Mouse (Mus musculus) yolk sac, embryonic 10.5 days (tissue): ENCODE results near the gene Tmem176a.

ENCODE experiments used
- DNase-seq: peaks from one replicate; pipeline ENCODE4 v3.0.0-alpha.2; 2017; ENCODE audit warnings: low spot score

Tmem176a gene

DNA sequence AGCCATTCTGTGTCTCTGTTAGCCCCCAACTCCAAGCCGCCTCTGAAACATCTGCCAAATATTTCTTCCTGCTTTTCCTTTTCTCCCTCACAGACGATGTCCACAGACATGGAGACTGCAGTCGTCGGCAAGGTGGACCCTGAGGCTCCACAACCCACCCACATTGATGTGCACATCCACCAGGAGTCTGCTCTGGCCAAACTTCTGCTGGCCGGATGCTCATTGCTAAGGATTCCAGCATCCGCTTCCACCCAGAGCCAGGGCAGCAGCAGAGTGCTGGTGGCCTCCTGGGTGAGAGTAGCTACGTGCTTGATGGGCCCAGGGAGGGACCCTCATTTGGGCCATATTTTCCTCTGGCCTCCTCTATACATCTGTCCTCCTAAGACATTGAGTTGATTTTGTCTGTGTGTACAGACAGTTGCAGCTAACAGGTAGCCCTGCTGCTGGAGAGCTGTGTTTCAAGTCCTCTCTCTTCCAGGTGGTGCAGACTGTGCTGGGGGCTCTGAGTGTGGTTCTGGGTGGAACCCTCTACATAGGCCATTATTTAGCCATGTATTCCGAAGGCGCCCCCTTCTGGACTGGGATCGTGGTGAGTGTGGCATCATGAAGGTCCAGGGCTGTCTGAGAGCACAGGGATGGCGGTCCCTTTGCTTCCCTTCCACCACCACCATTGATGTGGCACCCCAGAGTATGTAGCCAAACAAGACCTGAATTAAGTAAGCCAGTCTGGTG is 1.6 kb downstream of the Tmem176a start:
- no peak for DNase-seq

GRCm38 (mm10) chr6:48845086-48845485 is 4.4 kb downstream of the Tmem176a start:
- DNase-seq: no peak

DNA sequence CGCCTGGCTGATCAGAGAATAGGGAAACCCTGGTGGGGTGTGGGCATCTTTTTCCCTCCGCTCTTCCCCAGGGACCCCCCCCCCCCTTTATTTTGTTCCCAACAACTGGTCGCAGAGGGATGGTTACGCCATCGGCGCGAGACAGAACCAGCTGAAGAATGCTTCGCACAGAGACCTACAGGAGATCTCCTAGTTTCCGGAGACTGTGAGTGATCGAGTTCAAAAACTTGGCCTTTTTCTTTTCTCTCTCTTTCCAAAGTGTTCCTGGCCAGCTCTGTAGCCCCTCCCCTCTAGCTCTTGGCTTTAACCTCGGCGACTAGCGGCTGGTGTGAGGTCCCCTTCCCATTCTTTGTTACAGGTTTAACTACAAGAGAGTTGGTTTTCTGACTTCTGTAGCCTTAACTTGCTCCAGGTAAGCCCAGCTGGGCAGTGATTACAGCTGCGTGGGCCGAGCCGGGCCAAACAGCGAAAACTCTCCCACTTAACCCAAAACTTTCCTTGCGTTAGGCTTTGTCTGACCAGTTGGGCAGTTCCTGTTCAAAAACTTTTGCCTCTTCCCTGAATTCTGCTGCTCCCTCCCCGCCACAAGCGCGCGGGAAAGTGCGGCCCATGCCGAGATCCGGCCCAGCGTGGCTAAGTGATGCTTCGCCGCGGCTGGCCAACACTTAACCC is 11.2 kb downstream of the Tmem176a start:
- DNase-seq: peak; percentile 36

DNA sequence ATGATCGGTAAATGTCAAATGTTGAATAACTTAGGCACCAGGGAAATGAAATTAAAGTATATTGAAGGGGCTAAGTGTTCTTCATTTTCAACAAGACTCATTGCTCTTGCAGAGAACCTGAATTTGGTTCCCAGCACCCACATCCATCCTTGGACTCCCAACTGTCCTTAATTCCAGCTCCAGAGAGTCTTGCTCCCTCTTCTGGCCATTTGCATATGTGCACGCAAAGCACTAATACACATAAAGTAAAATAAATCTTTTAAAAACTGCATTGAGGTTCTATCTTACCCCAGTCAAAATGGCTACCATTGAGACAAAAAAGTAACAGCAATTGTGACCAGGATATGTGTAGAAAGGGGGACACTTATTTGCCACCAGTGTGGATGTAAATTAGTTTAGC is 13.4 kb downstream of the Tmem176a start:
- DNase-seq: no peak

DNA sequence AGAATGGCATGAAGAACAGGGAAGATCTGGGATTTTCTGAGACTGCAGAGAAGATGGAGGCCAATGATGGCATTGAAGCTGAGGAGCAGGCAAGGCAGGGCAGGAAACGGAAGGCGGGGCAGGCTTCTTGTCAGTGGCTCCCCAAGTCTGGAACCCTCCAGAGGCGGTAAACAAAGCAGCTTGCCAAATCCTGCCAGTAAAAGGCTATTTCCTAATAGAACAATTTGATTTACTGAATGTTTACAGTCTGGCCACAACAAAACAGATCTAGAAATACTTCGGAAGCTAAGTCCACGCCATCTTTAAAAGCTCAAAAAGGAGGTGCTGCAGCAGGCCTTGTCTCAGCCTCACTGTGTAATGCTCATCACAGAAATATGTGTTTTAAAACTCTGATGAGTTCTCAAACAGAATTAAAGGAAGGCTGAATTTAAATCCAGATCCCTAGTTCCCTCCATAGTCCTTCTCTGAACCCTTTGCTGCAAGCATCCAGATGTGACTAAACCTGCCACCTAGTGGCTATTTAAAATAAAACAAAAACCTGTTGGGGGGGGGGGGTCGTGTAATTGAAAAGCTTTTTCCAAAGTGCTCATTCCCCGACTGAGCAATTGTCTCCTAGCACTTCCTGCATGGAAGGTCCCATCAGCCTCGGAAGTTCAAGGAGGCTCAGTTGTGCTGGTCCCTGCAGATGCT is 17.0 kb downstream of the Tmem176a start:
- DNase-seq: no peak

- DNase-seq: peak; percentile 74
These were observed 19.6 kb downstream of the Tmem176a start for GRCm38 (mm10) chr6:48860130-48860815.

- no peak for DNase-seq
These were observed 20.1 kb downstream of the Tmem176a start for GRCm38 (mm10) chr6:48860851-48861250.

DNA sequence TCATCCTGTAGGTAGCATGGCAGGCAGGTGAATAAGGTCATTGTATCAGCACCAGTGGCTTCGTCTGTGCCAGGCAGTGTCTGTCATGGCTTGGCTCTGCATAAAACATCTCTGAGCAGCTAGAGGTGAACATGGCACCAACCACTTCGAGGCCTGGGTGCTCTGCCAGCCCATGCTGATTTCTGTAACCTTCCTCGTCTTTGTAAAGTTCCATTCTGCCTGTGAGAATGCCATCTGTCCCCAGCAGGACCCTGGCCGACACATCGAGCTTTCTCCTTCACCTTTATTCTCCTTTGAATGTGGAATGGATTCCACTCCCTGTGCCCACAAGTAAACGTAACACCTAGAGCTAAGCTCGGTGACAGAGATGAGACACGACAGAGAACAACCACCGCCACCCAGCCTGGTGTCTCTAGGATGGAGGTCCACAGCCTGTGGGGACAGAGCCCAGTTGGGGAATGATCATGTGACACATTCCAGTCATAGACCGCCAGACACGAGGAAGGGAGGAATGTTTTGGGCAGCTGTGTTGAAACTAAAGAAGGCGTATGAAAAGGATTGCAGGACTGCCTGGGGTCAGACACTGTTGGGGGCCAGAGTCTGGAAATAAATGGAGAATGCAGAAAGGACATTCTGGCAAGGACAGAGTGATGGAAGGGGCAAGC is 21.0 kb downstream of the Tmem176a start:
- DNase-seq: no peak

- DNase-seq: no peak
These were observed 22.1 kb downstream of the Tmem176a start for GRCm38 (mm10) chr6:48862816-48863215.

DNA sequence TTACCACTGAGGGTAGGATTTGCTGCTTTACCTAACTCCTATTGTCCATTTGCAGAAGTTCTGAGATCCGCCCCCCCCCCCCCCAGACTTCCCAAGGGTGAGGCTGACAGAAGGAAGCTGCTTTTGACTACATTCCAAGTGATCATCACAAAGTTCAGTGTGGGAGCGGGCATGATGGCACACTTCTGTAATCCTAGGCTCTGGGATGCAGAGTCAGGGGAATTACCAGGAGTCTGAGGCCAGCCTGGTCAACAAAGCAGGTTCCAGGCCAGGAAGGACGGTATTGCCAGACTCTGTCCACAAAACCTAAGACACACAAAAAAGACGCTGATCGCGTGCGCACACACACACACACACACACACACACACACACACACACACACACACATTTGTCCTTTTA is 22.8 kb downstream of the Tmem176a start:
- DNase-seq: no peak

GRCm38 (mm10) chr6:48864181-48864580 is 23.5 kb downstream of the Tmem176a start:
- DNase-seq: no peak

GRCm38 (mm10) chr6:48864723-48865122 is 24.0 kb downstream of the Tmem176a start:
- DNase-seq: peak; percentile 27

DNA sequence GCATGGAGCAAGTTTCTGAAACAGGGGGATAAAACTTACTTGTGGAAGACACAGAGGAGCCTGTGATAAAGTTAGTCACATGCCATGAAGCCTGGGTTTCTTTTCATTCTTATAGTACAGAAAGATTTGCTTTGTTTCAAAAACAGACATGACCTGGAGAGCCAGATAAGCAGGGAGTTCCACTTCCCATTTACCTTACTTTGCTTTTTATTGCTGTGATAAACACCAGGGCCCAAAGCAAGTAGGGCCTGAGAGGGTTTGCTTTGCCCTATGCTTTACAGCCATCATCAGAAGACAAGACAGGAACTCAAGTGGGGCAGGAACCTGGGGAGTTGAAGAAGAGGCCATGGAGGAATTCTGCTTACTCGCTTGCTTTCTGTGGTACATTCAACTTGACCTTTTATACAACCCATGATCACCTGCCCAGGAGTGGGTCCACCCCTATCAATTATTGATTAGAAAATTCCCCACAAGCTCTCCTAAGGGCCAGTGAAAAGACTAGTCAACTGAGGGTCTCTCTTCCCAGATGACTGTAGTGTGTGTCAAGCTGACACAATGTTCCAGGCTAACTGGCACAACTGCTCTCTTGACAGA is 24.5 kb downstream of the Tmem176a start:
- peak; percentile 17 for DNase-seq

GRCm38 (mm10) chr6:48866355-48866950 is 25.7 kb downstream of the Tmem176a start:
- DNase-seq: peak; percentile 18

GRCm38 (mm10) chr6:48867158-48867557 is 26.4 kb downstream of the Tmem176a start:
- DNase-seq: no peak

DNA sequence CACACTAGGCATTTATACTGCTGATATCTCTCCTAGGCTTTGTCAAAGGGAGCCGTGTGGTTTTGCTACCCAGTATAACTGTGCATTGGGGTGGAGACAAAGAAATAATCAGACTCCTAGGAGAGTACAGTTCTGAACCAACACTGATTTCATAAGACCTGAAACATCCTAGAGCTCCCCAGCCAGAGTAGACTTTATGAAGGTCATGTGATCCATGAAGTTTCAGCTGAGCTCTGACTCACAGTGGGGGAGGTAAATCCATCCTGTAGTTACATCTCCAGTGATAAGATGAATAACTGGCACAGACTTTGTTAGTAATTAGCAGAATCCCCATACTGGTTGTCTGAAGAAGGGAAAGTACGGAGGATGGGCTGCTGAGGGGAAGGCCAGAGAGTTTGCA is 29.1 kb downstream of the Tmem176a start:
- no peak for DNase-seq

DNA sequence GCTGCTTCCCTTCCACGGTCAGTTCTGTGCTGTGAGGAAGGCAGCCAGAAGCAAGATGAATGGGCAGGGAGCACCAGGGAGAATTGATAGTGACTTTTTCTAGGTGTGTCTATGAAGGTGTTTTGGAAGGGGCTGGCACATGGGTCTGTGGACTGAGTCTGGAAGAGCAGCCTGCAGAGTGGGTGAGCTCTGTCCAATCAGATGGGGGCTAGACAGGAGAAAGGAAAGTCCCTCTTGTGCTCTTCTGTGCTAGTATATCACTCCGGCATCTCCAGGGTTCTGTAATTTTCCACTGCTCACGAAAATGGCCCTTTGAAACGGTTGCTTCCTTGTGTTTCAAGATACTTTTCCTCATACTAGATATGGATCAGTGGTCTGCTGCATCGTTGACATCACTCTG is 31.9 kb downstream of the Tmem176a start, which contains the start of gene Aoc1:
Gene Aoc1 (plus strand): TSS at position 301 of the 400 bp plus-strand sequence.
- DNase-seq: no peak

DNA sequence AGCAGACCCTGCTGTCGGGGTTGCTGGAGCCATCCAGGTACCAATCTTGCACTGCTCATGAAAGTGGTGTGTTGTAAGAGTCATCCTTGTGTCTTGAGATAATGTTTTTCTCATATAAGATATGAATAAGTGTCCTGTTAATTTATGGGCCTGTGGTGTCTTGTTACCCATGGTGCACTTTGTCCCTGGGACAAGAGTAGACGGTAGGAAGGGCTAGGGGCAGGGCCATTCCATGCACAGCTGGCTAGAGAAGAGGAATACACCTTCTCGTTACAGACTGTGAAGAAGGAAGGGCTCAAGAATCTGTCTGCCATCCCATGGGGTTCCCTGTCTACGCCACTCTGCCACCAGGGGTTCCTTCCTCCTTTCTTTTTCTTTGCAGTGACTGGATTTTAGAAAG is 33.9 kb downstream of the Tmem176a start:
- DNase-seq: no peak

- no peak for DNase-seq
These were observed 34.8 kb downstream of the Tmem176a start for GRCm38 (mm10) chr6:48875515-48875914.

DNA sequence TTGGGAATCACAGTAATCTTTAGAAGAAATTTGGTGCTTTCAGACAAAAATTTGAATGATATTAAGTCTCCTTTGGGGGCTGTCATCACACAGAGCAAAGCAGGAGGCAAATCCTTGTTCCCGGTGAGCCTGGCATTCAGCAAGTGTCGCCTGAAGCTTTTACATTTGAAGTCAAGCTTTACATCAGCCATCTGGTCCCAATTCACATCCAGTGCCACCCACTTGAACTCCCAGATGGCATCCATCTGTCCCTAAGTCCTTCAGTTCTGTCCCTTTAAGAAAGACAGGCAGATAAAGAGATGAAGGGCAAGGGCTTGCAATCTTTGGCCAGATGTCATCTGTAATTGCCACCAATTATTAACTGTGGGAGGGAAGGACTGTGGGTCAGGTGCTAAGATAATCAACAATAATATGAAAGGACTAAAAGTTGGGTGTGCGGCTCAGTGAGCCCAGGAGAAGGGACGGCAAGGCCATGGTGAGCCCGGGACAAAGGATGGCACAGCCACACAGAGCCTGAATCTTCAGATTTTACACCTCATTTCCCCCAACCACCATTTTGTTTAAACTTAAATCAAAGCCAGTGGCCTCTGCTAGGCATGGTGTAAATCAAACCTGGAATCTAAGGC is 35.9 kb downstream of the Tmem176a start:
- DNase-seq: no peak

- DNase-seq: no peak
These were observed 53.5 kb downstream of the Tmem176a start for GRCm38 (mm10) chr6:48894203-48894602.
